Mouse (Mus musculus) inflammation-experienced regulatory T-cells, adult 6 months (primary cell): ENCODE results near the gene Kalrn. TPM values are rescaled to one million over a fixed set of nuclear protein-coding genes. Genes with fewer than 3 reads are reported as not detected.

Experiments
- ATAC-seq: one replicate; pipeline ENCODE4 v1.8.0; 2017
- polyA plus RNA-seq, 3 experiments: library from polyadenylated mRNA; unstranded; fragments of 100-300 nt; shearing (Covaris generic); gene quantifications; one replicate each; pipeline ENCODE4 v1.2.1; 2017

Gene Kalrn
- polyA plus RNA-seq, 3 experiments from 2014 or later, result 0.21 TPM; not detected in 2

GRCm38 (mm10) chr16:34552731-34553130, 20.6 kb downstream of the Kalrn start:
- no peak for ATAC-seq

GRCm38 (mm10) chr16:34549470-34549999, 23.8 kb downstream of the Kalrn start:
- ATAC-seq, result no peak

- no peak for ATAC-seq
These were observed 26.4 kb downstream of the Kalrn start for GRCm38 (mm10) chr16:34546805-34547509.

- no peak for ATAC-seq
These were observed 29.6 kb downstream of the Kalrn start for GRCm38 (mm10) chr16:34543754-34544153.

GRCm38 (mm10) chr16:34542341-34542740, 31.0 kb downstream of the Kalrn start:
- ATAC-seq, result no peak

GRCm38 (mm10) chr16:34538679-34539185, 34.6 kb downstream of the Kalrn start:
- no peak for ATAC-seq

- ATAC-seq, result no peak
These were observed 37.0 kb downstream of the Kalrn start for GRCm38 (mm10) chr16:34536300-34536699.

- no peak for ATAC-seq
These were observed 38.2 kb downstream of the Kalrn start for GRCm38 (mm10) chr16:34535135-34535534.

- no peak for ATAC-seq
These were observed 41.8 kb downstream of the Kalrn start for GRCm38 (mm10) chr16:34531506-34531905.

GRCm38 (mm10) chr16:34530029-34530428, 43.3 kb downstream of the Kalrn start:
- no peak for ATAC-seq

GRCm38 (mm10) chr16:34528234-34528983, 44.9 kb downstream of the Kalrn start:
- ATAC-seq, result no peak

- ATAC-seq, result no peak
These were observed 47.0 kb downstream of the Kalrn start for GRCm38 (mm10) chr16:34526378-34526777.

- ATAC-seq, result no peak
These were observed 47.5 kb downstream of the Kalrn start for GRCm38 (mm10) chr16:34525866-34526265.

- ATAC-seq, result no peak
These were observed 48.1 kb downstream of the Kalrn start for GRCm38 (mm10) chr16:34525205-34525604.

- ATAC-seq, result no peak
These were observed 52.3 kb downstream of the Kalrn start for GRCm38 (mm10) chr16:34521061-34521460.

- no peak for ATAC-seq
These were observed 56.4 kb downstream of the Kalrn start for GRCm38 (mm10) chr16:34516891-34517398.

GRCm38 (mm10) chr16:34515485-34515884, 57.8 kb downstream of the Kalrn start:
- ATAC-seq, result no peak

GRCm38 (mm10) chr16:34513956-34514593, 59.3 kb downstream of the Kalrn start:
- no peak for ATAC-seq

- ATAC-seq, result no peak
These were observed 61.0 kb downstream of the Kalrn start for GRCm38 (mm10) chr16:34512326-34512725.

GRCm38 (mm10) chr16:34508125-34508524, 65.2 kb downstream of the Kalrn start:
- ATAC-seq, result no peak

- ATAC-seq, result no peak
These were observed 67.3 kb downstream of the Kalrn start for GRCm38 (mm10) chr16:34506048-34506447.

GRCm38 (mm10) chr16:34504250-34504649, 69.1 kb downstream of the Kalrn start:
- no peak for ATAC-seq

GRCm38 (mm10) chr16:34502110-34502509, 71.2 kb downstream of the Kalrn start:
- ATAC-seq, result no peak
